Mouse (Mus musculus) frontal cortex, postnatal 25 days (tissue): Measurements from ENCODE around the gene Fam196a.

ENCODE experiments used
- DNase-seq, 2 experiments: peaks; one replicate each; pipeline ENCODE4 v3.0.0; 2022; ENCODE audit warnings: low spot score in 2 of 2

Fam196a gene

DNA sequence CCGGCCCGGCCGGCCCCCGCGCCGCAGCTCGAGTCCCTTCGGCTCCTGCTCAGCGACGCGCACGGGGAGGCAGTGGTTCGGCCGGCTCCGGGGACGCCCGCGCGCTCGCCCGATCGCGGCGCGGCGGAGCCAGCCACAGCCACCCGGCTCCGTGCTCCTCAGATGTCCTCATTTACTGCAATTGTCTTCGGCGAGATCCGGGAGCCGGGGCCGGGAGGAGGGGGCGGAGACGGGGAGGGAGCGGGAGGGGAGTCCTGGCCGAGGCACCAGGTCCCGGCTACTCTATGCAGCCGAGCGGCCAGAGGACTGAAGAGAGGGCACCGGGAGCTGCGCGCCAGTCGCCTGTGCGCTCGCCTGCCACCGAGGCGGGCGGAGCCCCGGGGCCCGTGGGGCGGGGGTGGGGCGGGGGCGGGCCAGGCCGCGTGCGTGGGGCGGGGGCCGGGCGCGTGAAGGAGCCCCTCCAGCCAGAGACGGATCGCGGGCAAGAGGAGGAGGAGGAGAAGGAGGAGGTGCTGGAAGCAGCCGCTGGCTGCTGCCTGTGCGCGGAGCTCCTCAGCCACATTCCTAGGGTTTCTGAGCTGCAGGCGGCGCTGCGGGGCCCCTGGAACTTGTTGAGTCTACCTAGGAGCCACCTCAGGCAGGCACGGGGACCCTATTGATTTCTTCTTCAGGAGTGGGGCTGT, at the start of gene Fam196a:
TSS of gene Fam196a (minus strand) at position 504 of the 683 bp plus-strand sequence.
- DNase-seq, result peak; percentile 70 to 71

DNA sequence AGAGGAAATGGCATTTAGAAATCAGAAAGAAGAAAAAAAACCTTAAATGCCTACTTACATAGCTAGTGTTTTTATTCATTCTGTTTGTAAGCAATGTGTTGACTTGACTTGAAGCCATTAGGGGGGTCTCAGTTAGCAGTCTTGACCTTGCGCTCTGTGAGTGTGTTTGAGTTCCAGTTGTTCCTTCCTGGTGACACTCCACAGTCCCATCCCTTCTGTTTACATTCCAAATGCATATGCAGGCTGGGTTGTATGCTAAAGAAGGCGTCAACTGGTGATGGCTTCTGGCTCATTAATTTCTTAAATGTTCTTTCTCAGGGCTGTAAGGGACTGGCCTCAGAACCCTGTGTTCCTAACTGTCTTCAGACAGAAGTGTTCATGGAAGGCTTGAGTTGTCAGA, 23.4 kb upstream of the Fam196a start:
- no peak for DNase-seq

DNA sequence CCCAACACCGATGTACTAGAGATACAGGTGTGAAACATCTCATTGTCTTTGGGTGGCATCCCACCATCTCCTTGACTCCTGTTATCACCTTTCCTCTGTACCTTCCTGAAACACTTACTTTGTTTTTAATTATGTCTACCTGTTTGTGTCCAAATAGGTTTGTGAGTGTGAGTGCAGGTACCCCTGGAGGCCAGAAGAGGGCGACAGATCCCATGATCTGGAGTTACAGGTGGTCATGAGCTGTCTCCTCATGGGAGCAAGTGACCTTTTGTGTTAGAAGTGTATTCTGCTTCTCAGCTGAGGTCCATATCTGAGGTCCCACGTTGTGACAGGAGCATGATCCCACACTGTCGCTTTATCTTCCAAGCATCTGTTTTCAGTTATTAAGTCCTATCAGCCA, 22.6 kb upstream of the Fam196a start:
- no peak for DNase-seq

DNA sequence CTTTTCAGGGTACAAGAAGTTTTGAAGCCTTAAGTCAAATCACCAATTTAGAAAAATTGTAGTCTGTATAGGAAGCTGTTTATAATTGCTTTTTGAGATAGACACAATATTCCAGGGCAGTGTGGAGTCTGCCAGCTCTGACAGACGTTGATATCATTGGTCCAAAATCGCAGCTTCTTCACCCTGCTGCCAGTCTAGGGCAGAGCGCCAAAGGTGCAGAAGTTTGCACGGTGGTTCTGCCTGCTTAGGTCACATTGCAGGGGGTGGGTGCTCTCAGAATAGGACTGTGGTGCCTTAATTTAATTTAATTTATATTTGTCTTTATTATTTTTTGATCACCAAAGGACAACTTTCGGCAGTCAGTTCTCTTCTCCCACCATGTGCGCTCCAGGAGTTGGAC, 20.9 kb upstream of the Fam196a start:
- no peak for DNase-seq

DNA sequence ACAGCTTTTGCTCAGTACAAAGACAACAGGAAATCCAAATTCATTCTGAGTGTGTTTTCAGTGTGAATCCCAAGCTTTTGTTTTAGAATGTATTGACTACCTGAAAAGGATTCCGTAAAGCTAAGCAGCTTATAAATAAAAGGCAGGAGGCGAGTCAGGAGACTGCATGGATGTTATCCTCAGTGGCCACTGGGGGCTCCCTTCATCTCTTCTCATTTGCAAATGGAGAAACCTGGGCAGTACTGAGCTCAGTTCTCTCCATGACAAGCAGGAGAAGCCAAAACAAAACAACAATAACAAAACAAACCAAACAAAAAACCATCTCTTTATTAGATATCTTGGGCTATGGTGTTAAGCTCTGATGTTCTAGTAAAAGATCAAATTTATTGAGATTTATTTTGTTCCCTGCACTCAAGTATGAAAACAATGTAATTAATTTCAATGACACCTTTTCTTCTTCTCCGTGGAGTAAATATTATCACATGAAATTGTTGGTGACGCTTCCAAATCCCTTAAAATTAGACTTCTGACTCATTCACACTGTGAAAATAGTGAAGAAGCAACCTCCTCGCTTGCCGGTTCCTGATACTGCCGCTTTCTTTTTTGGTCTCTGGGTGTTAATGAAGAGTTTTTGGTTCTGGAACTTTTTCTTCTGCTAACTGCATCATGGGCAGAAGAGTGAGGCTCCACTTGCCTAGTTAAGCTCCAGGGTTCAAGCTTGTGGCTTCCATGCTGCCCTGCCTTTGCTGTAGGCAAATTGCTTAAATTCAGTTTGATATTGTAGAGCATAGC, 7.9 kb upstream of the Fam196a start:
- no peak for DNase-seq

DNA sequence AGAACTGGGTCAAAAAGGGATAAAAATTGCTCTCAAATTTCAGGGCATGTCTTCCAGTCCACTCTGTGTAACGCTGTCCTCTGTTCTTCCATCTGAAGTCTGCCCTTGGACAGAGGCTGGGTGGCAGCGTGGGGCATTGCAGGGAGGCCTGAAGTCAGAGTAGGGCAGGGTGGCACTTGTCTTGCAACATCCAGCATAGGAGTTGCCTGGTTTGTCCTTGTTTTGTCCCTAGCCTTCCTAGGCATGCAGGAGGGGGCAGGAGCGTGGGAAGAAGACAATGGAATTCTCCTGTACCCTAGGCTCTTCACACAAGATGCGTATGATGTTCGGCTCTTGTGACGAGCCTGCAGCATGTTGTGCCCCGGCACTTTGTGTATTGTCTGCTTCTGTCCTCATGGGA, 5.5 kb upstream of the Fam196a start:
- no peak for DNase-seq

DNA sequence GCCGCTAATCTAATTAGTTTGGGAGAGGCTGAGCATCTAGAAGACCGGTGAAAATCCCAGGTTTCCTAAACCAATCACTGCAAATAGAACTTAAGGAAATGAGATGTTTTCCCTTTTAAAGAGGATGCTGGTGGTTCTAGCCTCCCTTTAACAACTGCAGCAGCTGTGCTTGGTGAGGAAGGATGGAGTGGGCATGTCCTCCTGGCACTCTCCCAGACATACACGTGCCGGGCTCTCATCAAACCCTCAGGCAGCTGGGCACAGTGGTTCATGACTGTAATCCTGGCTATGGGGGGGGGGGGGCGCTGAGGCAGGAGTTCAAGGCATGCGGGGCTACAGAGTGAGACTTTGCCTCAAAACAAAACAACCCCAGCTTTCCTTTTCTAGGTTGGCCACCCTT, 4.8 kb upstream of the Fam196a start:
- DNase-seq, result no peak

DNA sequence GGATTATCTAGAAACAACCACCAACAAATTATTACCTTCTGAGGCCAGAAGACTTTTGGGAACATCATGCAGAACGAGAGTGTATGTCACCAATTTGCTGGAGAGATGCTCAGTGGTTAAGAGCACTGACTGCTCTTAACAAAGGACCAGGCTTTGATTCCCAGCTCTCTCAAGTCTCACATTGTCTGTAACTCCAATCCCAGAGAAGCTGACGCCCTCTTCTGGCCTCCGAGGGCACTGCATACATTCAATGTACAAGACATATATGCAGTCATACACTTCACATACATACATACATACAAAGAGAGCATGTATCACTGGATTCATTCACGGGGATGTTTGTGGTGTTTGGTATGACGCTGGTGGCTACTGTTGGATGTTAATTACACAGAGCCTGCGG, 3.7 kb upstream of the Fam196a start:
- DNase-seq, result no peak

DNA sequence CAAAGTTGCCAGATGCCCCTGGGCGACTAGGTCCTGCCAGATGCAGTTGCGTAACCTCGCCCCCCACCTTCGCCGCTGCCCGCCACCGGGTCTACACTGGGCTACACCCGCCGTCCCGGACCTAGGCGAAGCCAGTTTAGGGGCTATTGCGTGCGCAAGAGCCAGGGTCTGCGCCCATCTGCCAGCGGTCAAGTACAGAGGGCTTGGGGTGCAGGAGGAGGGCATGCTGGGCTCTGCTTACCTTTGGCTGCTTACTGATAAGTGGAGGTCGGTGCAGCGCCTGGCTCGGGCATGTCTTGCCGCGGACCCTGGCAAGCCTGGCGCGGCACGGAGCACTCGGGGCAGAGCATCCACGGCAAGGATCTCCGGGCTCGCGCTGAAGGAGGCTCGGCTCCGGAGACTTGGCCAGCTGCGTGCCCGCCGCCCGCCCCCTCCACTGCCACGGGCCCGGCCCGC, 731 bp downstream of the Fam196a start:
- peak in 1 of 2 experiments; percentile 29 for DNase-seq

DNA sequence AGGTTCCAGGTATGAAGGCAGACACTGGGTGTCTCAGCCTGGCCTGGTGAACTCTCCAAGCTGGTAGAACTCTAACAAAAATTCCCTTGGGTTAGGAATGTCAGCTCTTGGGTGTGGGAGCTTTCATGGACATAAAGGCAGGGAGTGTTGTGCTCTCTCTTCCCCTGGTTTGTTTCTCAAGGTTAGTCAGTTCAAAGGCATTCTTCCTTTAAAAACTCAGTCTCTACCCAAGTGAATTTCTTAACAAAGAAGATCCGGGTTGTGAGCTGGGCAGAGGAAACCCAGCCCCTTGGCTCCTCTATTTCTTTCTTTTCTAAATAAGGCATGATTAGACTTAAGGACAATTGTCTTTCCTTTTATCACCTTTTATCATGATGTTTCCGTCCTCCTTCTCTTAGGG, 6.3 kb downstream of the Fam196a start:
- no peak for DNase-seq

DNA sequence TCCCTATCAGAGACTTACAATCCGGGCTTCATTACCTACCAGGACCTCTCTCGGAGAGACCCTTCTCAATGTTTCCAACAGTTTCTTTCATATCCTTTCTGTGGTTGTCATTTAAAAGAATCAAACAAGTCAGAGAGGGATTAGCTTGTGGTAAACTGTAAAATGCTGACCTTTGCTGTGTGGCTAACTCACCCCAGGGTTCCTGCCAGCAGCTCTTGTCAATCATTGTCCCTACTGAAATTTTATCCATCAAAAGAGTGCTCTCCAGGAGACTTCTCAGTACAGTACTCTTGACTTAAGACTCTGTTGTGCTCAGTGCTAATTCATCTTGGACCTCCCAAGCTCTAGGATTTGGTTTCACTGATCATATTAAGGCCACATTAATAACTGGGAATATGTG, 36.2 kb downstream of the Fam196a start:
- no peak for DNase-seq

DNA sequence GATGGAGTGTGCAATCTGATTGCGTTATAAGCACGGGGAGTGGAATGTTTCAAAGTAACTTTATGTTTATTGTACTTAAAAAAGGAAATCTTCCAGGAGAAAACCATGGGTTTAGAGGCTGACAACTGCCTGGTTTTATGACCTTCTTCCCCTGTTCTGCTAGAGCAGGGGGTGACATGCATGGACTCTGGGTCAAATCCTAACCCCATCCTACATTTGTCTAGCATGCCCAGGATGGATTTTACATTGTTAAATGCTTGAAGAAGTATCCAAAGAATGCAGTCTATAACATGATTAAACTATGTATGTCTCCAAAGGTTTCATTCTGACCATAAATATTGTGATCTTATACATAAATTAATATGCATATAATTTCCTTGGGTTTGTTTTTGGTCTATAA, 38.8 kb downstream of the Fam196a start:
- no peak for DNase-seq

DNA sequence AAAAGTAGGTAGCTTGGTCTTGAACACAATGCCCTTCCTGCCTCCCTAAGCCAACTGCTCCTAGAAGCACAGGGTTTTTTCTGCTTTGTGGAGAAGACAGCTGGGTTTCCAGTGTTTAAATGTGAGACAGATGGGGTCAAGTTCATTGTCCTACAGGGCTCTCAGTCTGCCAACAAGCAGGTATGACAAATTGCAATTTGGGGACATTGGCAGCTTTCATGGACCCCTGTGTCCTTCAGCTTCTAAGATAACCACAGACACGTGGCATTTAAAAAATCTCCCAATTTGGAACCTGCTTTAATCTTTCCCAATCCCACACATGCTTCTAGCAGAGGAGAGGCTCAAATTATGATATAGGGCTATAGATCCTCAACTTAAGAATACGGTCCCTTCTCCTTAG, 43.6 kb downstream of the Fam196a start:
- DNase-seq, result no peak

DNA sequence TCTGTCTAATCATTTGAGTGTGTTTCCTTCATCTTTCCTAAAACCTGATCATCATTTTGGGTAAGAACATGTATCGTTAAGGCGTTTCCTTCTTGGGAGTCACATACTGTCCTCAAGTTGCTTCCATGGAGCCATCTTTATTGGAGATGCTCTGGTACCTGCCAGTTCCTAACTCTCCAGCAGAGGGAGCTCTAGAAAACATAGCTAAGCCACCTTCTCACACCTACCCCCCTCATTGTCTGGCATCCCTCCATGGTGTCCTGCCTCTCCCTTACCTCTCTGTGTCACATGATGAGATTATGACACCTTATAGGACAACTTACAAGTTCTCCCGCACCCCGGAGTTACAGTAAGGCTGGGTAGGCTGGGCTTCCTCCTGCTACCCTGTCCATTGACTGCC, 45.3 kb downstream of the Fam196a start:
- DNase-seq, result no peak

DNA sequence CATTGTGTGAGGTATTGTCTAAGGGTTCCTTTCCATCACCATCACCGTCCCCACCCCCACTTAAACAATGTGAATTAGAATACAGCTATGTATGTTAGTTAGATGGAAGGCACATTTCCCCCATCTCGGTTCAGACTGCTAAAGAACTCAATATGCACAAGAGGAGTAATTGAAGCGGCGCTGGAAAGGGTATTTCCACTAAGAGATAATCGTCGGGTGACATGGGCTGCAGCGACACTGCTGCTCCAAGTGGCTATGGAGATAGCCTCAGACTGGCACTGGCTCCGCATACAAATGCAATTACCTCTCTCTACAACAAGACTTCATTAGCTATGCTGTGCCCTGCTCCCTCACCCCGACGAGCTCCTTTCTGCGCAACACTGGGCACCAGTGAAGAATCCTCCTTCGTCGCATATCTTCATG, 45.8 kb downstream of the Fam196a start:
- no peak for DNase-seq

DNA sequence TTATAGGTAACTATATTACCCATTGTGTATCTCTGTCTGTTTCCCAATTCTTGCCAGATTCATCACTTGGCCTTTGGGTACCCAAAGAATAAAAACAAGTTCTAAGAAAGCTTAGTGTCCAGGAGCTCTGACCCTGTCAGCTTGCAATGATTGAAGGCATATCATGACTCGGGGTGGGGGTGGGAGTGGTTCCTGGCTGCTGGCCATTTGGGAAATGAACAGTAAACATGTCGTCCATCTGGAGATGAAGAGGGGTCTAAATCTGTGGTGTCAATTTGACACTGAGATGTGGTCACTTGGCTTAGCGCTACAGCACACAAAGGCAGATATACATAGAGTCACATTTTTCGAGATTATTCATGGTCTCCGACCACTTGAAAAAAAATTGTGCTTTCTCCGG, 54.7 kb downstream of the Fam196a start:
- no peak for DNase-seq

DNA sequence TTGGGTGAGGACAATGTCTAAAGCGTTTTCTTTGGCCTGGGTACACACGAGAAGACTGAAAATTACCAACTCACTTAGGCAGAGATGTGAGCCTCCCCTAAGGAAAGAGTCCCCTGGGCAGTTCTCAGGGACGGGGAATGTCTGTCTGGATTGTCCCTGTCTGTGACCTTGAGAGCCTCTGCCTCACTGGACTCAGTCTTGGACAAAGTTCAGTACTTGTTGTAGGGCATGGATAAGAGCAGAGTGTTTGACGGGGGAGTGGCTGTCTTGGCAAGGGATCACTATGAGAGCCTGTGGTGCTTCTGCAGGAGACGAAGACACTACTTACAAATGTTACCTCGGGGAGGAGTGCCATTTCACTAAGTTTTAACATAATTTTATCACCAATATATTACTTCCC, 57.8 kb downstream of the Fam196a start:
- no peak for DNase-seq

DNA sequence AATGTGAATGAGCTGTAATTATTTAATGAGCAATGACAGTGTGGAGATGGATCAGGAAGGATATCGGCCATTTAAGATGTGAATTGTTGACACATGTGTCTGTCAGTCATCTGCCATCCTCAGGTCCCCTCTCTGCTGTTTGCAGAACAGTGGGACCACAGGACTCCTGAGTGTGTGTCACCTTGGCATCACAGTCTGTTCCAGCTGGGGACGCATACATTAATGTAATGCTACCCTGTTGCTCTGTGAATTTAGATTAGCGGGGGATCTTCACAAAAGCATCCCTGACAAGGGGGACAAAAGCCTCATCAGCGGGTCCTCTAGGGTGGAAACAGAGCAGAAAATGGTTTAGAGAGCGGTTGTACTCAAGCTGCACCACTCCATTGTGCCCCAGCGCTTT, 59.2 kb downstream of the Fam196a start:
- no peak for DNase-seq

DNA sequence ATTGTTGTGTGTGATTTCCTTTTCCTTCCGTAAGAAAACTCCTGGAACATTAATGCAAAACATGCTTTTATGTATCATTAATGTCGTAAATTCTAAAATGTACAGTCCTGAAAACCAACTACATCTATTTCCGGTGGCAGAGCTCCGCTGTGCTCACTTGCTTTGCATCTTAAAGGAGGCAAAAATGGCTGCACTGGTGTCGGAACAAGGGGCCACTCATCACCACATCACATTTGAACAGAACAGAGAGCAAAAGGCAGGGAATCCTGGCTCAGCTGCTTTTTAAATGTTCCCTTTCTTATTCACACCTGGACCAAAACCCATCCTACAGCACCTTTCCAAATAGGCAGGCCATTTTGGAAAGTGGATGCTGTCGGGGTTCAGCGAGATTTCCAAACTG, 65.2 kb downstream of the Fam196a start:
- no peak for DNase-seq

DNA sequence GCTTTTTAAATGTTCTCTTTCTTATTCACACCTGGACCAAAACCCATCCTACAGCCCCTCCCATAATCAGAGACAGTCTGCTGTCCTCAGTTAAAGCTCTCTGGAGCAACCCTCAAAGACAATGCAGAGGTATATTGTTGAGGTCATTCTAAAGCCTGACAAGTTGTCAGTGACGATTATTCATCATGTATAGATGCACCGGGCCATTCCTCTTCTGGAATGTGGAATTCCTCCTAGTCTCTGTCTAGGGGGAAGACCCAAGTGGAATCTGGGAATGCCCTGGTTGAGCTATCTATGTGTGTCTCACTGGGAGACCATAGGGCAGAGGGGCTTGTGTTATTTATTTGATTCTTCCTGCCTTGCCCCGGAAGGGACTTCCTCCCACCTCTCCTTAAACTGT, 65.7 kb downstream of the Fam196a start:
- DNase-seq, result no peak

DNA sequence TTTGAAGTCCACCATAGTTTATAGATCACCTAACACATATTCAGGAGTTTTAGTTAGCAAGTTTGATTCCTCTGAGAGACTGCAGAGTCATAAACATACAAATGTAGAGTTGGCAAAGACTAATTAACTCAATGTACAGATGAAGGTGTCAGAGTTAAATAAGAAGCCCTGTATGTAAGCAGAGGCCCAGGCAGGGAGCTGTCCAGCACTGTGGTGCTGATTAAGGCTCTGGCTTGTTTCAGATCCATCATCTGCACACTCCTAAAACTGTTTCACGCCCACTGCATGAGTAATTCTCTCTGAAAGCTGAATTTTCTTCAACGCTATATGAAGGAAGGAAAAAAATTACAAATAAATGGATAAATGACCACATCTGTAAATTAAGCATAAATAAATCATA, 74.1 kb downstream of the Fam196a start:
- DNase-seq, result no peak

DNA sequence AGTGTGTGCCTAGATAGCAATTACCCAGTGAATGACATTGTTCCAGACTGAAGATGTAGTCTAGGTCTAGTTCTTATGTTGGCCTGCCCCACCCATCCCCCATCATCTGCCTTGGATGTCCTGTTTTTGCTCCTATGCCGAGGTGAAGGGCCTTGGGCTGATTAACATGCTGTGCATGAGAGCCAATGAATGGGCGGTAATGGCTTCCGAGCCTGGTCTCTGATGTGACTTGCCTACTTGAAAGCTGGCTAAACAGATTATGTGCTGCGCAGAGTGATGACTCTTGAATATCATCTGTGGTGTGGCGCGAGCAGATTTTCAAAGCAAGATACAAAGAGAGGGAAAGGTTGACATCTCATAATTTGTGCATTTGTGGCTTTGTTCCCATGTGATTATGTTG, 76.2 kb downstream of the Fam196a start:
- no peak for DNase-seq

DNA sequence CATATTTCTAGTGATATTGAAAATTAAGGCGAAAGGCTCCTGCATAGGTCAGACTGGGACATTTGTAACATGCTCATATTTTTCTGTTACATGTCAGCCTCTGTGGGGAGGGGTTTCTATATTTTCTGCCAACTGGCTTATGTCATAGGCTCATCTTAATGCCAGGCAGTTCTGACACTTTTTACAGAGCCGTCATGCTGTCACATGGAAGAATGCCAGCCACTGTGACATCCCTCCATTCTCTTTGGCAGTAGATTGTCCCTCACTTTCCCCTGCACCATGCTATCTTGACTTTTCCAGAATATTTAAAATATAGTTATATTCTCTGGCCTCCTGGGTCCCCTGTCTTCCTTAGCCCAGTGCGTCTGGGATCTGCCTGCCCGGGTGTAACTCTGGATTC, 95.5 kb downstream of the Fam196a start:
- DNase-seq, result no peak
